In the genomic region with DNA sequence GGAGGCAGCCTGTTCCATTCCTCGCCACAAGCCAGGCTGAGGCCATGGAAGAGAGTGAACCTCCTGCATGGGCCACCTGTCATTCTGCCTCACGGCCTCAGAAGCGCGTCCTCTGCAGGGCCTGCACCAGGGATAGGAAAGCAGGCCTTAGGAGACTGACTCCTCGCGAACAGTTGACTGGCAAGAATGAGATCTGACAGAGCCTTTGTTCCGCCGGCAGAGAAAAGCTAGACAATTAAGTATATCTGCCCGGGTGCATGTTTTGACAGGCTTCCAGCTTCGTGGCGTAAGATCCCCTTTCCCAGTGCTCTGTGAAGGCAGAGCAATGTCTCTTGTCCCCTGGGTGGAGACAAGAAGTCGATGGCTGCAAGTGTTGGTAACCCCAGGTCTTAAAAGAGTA, we compare ENCODE assay signal across 8 mouse cellular contexts. TPM values are rescaled to one million over a fixed set of nuclear protein-coding genes. Genes with fewer than 3 reads are reported as not detected.
A peak's percentile ranks its signal among the peaks of the same experiment; 100 is the strongest.
DNase-seq lines count a peak whose midpoint lies in the region; ATAC-seq and TF ChIP-seq lines count a peak whose summit lies in the region.

No protein-coding gene starts in this region.

- H3K4me3 ChIP-seq in heart, postnatal 0 days (ENCODE audit: low read depth, low read length), result no peak overlapping the region
- no peak overlapping the region for H3K4me3 ChIP-seq in forebrain, embryonic 12.5 days (replicated peaks)
- H3K4me3 ChIP-seq in midbrain, embryonic 12.5 days, result no peak overlapping the region

- no peaks in the 10 kb centered on the region for H3K36me3 ChIP-seq in heart, postnatal 0 days (replicated peaks; ENCODE audit: control insufficient read depth, insufficient read depth, low read length)
- no peaks in the 10 kb centered on the region for H3K36me3 ChIP-seq in forebrain, embryonic 12.5 days (replicated peaks)
- 0 out of 2 replicates have a peak, but pooled peaks cover 2% of the 10 kb centered on the region for H3K36me3 ChIP-seq in midbrain, embryonic 12.5 days

- TF ChIP-seq CTCF in heart, postnatal 0 days (IDR thresholded peaks at IDR 0.05; ENCODE audit: low read depth), result no peak

- H3K9ac ChIP-seq in heart, postnatal 0 days (replicated peaks; ENCODE audit: low read depth, low read length), result no peak overlapping the region
- H3K9ac ChIP-seq in forebrain, embryonic 12.5 days, result no peak overlapping the region
- H3K9ac ChIP-seq in midbrain, embryonic 12.5 days (replicated peaks), result peak overlapping the region; percentile 17; the same call in 1 of the 2 replicates

- 18% methylated on average over 12 of the region's 12 CpGs for WGBS in heart, postnatal 0 days
- WGBS in forebrain, embryonic 12.5 days, result 2% methylated on average over 12 of the region's 12 CpGs
- WGBS in midbrain, embryonic 12.5 days, result 3% methylated on average over 12 of the region's 12 CpGs

- TF ChIP-seq EP300 in heart, postnatal 0 days (IDR thresholded peaks at IDR 0.05; ENCODE audit: low read depth), result no peak

- H3K27ac ChIP-seq in heart, postnatal 0 days (ENCODE audit: low read depth), result no peak overlapping the region
- peak overlapping the region; percentile 76 for H3K27ac ChIP-seq in forebrain, embryonic 12.5 days
- peak overlapping the region; percentile 56 for H3K27ac ChIP-seq in midbrain, embryonic 12.5 days (replicated peaks)

- H3K4me2 ChIP-seq in heart, postnatal 0 days (ENCODE audit: low read depth, low read length), result peak overlapping the region; percentile 19; the same call in 1 of the 2 replicates
- H3K4me2 ChIP-seq in forebrain, embryonic 12.5 days, result peak overlapping the region; percentile 32
- H3K4me2 ChIP-seq in midbrain, embryonic 12.5 days (replicated peaks), result peak overlapping the region; percentile 25

- H3K4me1 ChIP-seq in heart, postnatal 0 days (ENCODE audit: control insufficient read depth, insufficient read depth), result 0 out of 2 replicates have a peak, but pooled peaks cover 3% of the 10 kb centered on the region
- H3K4me1 ChIP-seq in forebrain, embryonic 12.5 days, result peaks cover 58% of the 10 kb centered on the region
- peaks cover 53% of the 10 kb centered on the region for H3K4me1 ChIP-seq in midbrain, embryonic 12.5 days

- peak; percentile 51; the same call in 1 of the 2 replicates for ATAC-seq in heart, postnatal 0 days (ENCODE audit: insufficient read depth, low read depth)
- ATAC-seq in forebrain, embryonic 12.5 days (ENCODE audit: low FRiP score), result no peak
- no peak for ATAC-seq in midbrain, embryonic 12.5 days (ENCODE audit: low FRiP score, low read depth)

- DNase-seq in heart, postnatal 0 days (ENCODE audit: low spot score), result peak; percentile 22
- DNase-seq in heart, adult 9 months (ENCODE audit: low spot score in 2 of 2), result no peak
- peak; percentile 81 for DNase-seq in cerebellum, adult 9-11 months
- no peak for DNase-seq in layer of hippocampus, adult 9-10 months (ENCODE audit: low spot score)
- DNase-seq in testis, postnatal 14 days (ENCODE audit: low spot score), result no peak
- no peak for DNase-seq in thymus, postnatal 0 days (ENCODE audit: low spot score)

- H3K9me3 ChIP-seq in heart, postnatal 0 days (replicated peaks; ENCODE audit: control insufficient read depth, low read length), result no peaks in the 10 kb centered on the region
- no peaks in the 10 kb centered on the region for H3K9me3 ChIP-seq in forebrain, embryonic 12.5 days
- no peaks in the 10 kb centered on the region for H3K9me3 ChIP-seq in midbrain, embryonic 12.5 days

- H3K27me3 ChIP-seq in heart, postnatal 0 days (ENCODE audit: control insufficient read depth, insufficient read depth, low read length), result no peaks in the 10 kb centered on the region
- no peaks in the 10 kb centered on the region for H3K27me3 ChIP-seq in forebrain, embryonic 12.5 days
- H3K27me3 ChIP-seq in midbrain, embryonic 12.5 days, result no peaks in the 10 kb centered on the region

RNA-seq across cellular contexts. Expression of gene Boc, which starts 32.0 kb away (rescaled TPM):
- 9.8 TPM in 2 replicates for total RNA-seq in heart, postnatal 0 days (2014; rRNA removed; ENCODE audit: low replicate concordance)
- polyA plus RNA-seq in heart, postnatal 0 days (2015; fragmentation: Nextera tagmentation; extraction: Ambion mirVana), result 2.6 and 3.1 TPM in 2 replicates
- polyA plus RNA-seq in forebrain, embryonic 12.5 days (2016; fragmentation: Nextera tagmentation; extraction: Ambion mirVana), result 28.3 and 31.0 TPM in 2 replicates
- polyA plus RNA-seq in midbrain, embryonic 12.5 days (2016; fragmentation: Nextera tagmentation; extraction: Ambion mirVana), result 52.4 and 67.7 TPM in 2 replicates
- polyA plus RNA-seq in thymus, postnatal 0 days (2015; fragmentation: Nextera tagmentation; extraction: Ambion mirVana), result 4.4 and 4.5 TPM in 2 replicates

Comparison
In these comparisons a context has a peak if more than half of its experiments do, and no peak if none do; other contexts are left out.
1. DNase-seq: peak in heart, postnatal 0 days (single experiment) and cerebellum, adult 9-11 months (single experiment); none in heart, adult 9 months (0 of 2), layer of hippocampus, adult 9-10 months (single experiment), testis, postnatal 14 days (single experiment) and thymus, postnatal 0 days (single experiment).
2. Peak in every context shown above with its lines, with median percentiles within 50 percentile points of each other: H3K4me2 ChIP-seq.